Mouse (Mus musculus) lung, postnatal 25 days (tissue): Measurements from ENCODE around the gene Myh6.

Experiments used
- DNase-seq: peaks from one replicate; pipeline ENCODE4 v3.0.0; 2022; ENCODE audit warnings: low spot score

The Myh6 gene

DNA sequence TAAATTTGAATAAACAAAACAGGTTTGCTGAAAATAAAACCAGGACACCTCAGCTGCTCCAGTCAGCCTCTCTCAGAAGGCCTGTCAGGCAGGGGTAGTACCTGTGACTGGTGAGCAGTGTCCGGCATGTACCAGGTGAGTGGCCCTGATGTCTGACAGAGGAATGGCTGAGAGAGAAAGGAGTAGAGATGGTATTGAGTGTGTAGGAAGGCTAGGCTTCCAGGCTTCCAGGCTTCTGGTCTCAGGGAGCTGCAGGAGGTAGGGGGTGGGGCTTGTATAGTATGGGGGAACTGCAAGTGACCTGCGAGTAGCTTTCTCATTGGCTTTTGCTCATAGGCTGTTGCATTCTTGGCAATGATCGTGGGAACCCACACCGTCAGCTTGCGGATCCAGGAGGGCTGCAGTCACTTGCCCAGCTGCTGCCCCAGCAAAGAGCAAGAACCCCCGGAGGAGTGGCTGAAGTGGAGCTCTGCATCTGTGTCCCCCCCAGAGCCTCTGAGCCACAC lies 34.0 kb downstream of the Myh6 start, which contains the start of gene Il25:
Gene Il25 (plus strand): TSS at position 51 of the 506 bp plus-strand sequence.
- DNase-seq: no peak

DNA sequence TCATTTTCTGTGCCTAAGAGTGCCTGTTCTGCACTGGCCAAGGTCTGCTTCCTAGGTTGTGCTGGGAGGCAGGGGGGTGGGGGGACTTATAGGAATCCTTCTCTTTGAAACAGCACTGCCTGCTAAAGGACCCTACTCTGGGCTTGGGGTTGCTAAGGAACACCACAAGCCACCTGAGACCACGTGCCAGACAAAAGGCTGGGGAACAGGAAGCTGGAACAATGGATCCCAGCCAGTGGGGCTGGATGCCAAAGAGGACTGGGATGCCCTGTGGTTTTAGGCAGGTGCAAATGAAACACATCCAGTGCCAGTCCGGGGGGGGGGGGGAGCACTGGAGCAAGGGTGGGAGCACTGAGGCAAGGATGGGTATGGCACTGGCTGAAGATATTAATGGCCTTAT lies 36.3 kb downstream of the Myh6 start:
- peak; percentile 23 for DNase-seq

- no peak for DNase-seq
Measured at GRCm38 (mm10) chr14:54929801-54930200, 36.9 kb downstream of the Myh6 start.

DNA sequence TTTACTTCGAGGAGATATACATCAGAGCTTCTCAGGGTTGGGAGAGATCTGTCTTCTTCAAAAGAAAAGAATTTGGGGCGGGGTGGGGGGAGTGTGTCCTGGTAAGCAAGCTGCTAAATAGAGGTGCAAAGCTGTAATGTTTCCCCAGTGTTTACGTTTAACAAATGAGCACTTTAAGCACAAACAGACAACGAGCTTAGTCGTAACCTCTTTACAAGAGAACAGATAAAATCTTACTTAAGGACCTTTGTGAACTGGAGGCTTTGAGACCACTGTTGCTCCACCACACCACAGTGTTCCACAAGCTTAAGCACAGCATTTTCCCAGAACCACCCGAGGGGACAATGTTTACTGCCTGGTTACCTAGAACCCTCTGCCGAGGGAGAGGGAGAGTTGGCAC lies 39.4 kb downstream of the Myh6 start:
- no peak for DNase-seq

- peak; percentile 21 for DNase-seq
Measured at GRCm38 (mm10) chr14:54926401-54927158, 40.1 kb downstream of the Myh6 start.

DNA sequence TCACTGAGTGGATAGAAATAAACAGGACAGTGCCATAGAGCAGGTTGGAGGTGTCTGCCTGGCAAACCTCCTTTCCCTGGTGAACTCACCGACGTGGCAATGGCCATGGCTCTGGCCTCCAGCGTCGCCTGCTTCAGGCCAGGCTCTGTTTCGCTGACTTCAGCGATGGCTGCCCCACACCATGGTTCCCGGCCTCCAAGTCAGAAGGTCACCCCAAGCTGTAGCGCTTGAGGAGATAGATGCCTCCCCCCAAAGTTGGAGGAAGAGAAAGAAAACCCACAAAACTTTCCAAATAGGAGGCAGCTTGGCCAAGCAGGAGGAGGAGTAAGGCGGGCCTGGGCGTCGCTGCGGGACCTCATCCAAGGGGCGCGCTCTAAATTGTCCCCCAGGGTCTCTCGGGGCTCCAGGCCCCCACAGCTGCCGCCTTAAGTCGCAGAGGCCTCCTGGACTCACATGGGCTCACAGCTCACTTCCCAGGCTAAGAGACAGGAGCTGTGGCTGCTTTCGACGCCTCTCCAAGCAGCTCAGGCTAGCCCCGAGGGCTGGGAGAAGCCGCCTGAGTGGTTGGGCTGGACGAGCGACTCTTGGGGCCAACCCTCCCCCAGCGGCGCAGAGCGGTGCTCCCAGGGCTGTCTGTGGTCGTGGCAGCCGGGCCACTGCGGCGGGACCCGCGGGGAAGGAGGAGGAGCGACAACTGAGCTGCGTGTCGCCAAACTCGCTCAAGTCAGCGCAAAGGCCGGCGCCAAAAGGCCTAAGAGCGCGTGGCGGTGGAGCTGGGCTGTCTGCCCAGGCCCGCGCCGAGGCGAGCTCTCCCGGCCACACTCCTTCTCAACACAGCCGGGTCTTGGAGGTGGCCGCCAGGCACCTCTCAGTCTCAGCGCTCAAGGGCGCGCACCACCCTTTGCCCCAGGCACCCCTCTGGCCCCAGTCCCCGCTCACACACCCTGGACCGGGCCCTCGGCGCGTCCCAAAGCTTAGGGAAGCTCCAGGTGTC lies 41.1 kb downstream of the Myh6 start, which contains the start of gene Efs:
Gene Efs (minus strand): TSS at position 778 of the 994 bp plus-strand sequence.
- DNase-seq: peak; percentile 24

DNA sequence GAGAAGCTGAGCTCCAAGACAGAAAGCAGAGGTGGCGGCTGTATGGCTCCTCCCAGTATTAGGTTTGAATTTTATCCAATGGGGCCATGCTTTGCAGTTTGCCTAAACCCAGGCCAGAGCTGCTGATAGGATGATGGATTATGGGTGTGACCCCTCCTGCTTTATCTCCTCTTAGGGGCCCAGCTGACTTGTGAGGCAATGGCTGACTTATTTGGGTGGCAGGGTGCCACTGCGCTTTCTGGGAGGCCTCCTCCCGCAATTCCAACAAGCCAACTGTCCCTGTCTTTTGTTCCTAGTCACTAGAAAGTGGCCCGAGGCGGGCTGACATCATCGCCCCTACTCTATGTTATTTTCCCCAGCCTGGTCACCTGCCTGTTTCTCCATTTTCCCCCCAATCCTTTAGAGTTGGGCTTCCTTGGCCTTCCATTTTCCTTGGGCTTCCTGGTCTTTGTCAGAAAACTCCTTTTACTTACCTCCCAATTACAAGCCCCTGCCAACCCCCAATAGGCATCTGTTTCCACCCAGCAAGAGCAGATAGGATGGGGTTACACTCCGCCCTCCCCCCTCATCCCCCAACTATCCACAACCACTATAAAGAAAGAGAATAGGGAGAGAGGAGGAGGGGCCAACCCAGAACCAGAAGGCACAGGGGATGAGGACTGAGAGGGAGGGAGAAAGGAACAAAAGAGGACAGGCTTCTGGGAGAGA lies 41.9 kb downstream of the Myh6 start:
- DNase-seq: peak; percentile 26

- no peak for DNase-seq
Measured at GRCm38 (mm10) chr14:54920076-54920685, 46.5 kb downstream of the Myh6 start.

DNA sequence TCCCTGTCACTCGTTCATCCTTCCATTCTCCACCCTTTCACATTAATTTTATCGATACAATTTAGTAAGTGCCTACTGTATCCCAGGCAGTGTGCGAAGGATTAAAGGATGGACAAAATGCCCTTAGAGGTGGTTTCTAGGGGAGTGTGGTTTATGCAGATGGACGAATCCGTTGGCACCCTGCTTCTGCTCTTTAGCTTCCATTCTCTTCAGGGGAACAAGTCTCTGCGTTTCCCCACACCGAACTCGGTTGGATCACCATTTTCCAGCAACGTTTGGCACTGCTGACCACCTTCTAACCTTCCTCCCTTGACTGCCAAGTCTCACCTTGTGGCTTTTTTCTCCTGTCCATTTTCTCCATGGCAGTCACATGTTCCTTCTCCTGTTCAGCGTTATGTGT lies 53.4 kb downstream of the Myh6 start:
- DNase-seq: no peak

DNA sequence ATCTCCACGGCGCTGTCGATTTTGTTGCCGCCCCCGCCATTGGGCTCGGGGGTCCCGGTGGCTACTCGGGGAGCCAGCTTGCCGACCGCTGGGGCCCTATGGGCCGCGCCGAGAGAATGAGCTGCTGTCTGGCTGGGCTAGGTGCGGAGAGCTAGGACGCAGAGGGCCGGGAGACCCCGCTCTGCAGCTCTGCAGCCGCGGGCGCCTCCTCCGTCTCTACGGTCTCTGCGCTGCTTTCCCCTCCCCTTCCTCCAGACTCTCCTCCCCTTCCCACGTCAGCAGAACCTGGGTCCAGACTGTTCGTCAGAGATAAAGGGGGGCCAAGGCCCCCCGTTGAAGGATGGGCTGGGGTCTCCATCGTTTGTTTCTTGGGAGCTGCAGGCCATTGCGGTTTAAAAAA lies 53.8 kb downstream of the Myh6 start, which contains the start of gene Slc22a17:
Gene Slc22a17 (minus strand): TSS at position 247 of the 400 bp plus-strand sequence.
- DNase-seq: peak; percentile 66

DNA sequence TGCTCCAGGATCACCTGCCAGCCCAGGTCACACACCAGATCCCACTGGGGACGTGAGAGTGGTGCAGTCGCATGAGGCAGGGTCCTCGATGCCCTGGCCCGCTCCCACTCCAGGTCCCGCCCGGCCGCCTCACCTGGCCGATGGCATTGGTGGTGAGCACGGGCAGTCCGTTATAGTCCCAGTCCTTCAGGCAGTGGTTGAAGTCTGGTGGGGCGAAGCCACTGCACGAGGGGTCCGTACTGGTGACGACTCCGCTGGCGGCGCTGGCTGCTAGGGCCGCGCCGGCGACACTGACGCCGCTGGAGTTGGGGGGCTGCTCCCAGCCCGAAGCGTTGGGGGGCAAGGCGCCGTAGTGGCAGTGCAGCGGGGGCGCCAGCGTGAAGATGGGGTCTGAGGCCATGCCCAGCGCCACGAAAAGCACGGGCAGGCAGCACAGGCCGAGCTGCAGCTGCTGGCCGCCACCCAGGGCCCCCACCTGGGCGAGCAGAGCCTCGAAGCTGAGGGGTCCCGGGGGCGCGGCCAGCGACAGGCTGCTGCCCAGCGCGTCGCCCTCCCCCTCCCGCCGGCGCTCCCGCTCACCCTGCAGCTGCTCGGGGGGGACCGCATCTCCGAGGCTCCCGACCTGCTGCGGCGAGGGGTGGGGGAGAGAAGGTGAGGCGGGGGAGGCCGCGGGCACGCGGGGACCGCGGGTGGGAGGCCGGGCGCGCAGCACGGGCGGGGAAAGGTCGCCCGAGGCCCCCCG lies 54.4 kb downstream of the Myh6 start:
- no peak for DNase-seq

DNA sequence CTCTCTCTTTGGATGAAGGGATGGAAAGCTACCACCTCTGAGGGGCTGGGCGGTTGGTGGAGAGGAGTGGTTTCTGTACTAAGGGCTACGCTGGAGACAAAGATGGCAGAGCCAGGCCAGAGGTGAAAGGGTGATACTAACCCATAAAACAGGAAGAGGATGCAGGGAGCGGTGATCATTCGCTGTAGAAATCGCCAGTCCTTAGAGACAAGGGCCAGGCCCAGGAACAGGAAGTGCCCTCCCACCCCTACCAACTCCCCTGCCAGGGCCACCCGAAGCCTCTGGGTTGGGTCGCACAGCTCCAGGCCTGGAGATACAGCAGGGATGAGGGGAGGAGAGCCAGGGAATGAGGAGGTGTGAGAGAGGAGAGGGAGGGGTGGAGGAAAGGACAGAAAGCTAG lies 58.0 kb downstream of the Myh6 start:
- DNase-seq: peak; percentile 18

- DNase-seq: no peak
Measured at GRCm38 (mm10) chr14:54903641-54904040, 63.1 kb downstream of the Myh6 start.

DNA sequence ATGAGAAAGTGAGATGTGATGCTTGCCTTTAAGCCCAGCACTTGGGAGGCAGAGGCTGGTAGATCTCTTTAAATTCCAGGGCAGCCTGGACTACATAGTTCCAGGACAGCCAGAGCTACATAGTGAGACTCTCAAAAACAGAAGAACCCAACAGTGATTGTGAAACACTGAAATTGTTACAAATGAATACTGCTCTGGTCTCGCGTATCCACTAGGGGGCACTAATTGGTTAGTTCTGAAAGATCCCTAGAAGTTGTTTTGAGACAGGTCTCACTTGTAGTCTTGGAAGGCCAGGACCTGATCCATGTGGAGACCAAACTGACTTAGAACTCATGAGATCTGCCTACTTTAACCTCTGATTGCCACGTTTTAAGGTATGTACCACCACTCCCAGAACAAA lies 66.3 kb downstream of the Myh6 start:
- peak; percentile 88 for DNase-seq

DNA sequence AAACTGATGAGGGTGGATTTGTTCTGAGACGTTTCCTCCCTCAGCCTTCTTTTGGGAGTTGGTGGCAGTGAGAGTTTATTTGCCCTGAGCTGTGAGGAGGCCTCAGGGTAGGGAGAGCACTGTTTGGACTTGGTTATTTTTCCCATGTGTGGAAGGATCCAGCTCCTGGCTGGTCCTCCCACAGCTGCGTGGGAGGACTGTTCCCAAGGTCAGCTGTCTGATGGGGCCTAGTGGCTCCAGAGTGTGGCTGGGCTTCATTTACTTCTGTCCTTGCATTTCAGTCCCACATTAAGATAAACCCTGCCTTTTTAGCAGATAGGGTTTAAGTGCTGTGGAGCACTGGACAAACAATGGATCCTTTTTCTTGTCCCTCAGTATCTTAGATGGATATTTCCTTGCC lies 69.3 kb downstream of the Myh6 start:
- no peak for DNase-seq

- DNase-seq: peak; percentile 53
Measured at GRCm38 (mm10) chr14:54894296-54895151, 72.2 kb downstream of the Myh6 start.

DNA sequence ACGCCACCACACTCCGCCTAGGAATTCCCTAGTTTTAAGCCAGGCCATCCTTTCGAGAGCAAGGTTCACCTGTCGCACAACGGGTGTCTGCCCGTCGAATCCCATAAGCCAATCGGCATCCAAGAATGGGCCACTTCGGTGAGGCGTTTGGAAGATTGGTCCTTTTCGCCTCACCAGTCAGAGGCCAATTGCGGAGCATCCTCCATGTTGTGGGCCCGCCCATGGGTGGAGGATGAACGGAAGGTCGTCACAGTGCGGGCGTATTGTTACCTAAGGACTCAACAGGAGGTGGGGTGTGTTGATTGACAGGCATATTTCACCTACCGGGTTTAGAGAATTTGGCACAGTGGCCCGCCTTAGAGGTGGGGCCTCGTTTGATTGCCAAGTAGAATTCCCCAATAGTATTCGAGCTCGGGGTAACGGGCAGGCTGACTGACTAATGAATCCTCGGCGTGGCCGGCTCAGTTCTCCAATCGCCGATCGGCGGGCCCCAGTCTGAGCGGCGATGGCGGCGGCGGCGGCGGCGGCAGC lies 73.0 kb downstream of the Myh6 start:
- DNase-seq: peak; percentile 99

- DNase-seq: no peak
Measured at GRCm38 (mm10) chr14:54892200-54892599, 74.5 kb downstream of the Myh6 start, which contains the start of gene Pabpn1. Pabpn1 (plus strand) TSS chr14:54892500.
